Mouse (Mus musculus): Measurements from ENCODE around the gene Gm20388. TPM values are rescaled to one million over a fixed set of nuclear protein-coding genes. Genes with fewer than 3 reads are reported as not detected.

Gene Gm20388
- total RNA-seq, 1 experiment: 27.0 TPM

- Histone ChIP-seq H3K27ac (ENCODE audit: insufficient read depth, low read depth, low read length, poor library complexity, severe bottlenecking) (no peak overlapping the region), H3K9ac (ENCODE audit: insufficient read depth, low read depth, low read length, poor library complexity, severe bottlenecking) (no peak overlapping the region), H3K4me1 (ENCODE audit: control insufficient read depth in 2 of 2, insufficient read depth in 2 of 2, low read length in 2 of 2, poor library complexity in 1 of 2) (peaks cover 4 to 13% of the 10 kb centered on the region in 2 experiments; a peak in 2 of 4 replicates), H3K4me3 (ENCODE audit: insufficient read depth in 1 of 2, low read depth in 1 of 2, low read length in 2 of 2, poor library complexity in 1 of 2, severe bottlenecking in 1 of 2) (no peak overlapping the region; a peak in 1 of 4 replicates), H3K9me3 (ENCODE audit: control insufficient read depth, insufficient read depth, low read depth, low read length) (no peaks in the 10 kb centered on the region), H3K36me3 (ENCODE audit: control insufficient read depth, insufficient read depth, low read length, poor library complexity, severe bottlenecking) (no peaks in the 10 kb centered on the region)
- DNase-seq (ENCODE audit: low read depth, low spot score): no peak
- in situ Hi-C loops (cut with MboI; ENCODE audit: low sequenced_read_pairs in 2 of 2, unreplicated experiment in 2 of 2): no loop called here
- TF ChIP-seq ZNF384 (IDR thresholded peaks at IDR 0.05; ENCODE audit: low read depth, low read length) (no peak), MAFK (IDR thresholded peaks at IDR 0.05; ENCODE audit: insufficient read depth, low read depth, low read length) (no peak), HCFC1 (IDR thresholded peaks at IDR 0.05; ENCODE audit: borderline replicate concordance, insufficient read depth, low read length) (no peak), ZC3H11A (IDR thresholded peaks at IDR 0.05; ENCODE audit: borderline replicate concordance, low read depth, low read length) (no peak), CHD2 (IDR thresholded peaks at IDR 0.05; ENCODE audit: low read depth, low read length) (no peak)
These were observed 2207.9 kb downstream of the Gm20388 start for GRCm38 (mm10) chr8:122118536-122118935.

- Histone ChIP-seq H3K4me3 (ENCODE audit: insufficient read depth in 1 of 2, low read depth in 1 of 2, low read length in 2 of 2, poor library complexity in 1 of 2, severe bottlenecking in 1 of 2) (no peak overlapping the region), H3K9ac (ENCODE audit: insufficient read depth, low read depth, low read length, poor library complexity, severe bottlenecking) (no peak overlapping the region), H3K4me1 (ENCODE audit: control insufficient read depth in 2 of 2, insufficient read depth in 2 of 2, low read length in 2 of 2, poor library complexity in 1 of 2) (no peaks in the 10 kb centered on the region), H3K27ac (ENCODE audit: insufficient read depth, low read depth, low read length, poor library complexity, severe bottlenecking) (no peak overlapping the region), H3K36me3 (ENCODE audit: control insufficient read depth, insufficient read depth, low read length, poor library complexity, severe bottlenecking) (no peaks in the 10 kb centered on the region), H3K9me3 (ENCODE audit: control insufficient read depth, insufficient read depth, low read depth, low read length) (no peaks in the 10 kb centered on the region)
- no peak for TF ChIP-seq ZNF384 (IDR thresholded peaks at IDR 0.05; ENCODE audit: low read depth, low read length)
- 0 out of 2 replicates have a peak, but pooled peaks have one; percentile 22 for TF ChIP-seq HCFC1 (IDR thresholded peaks at IDR 0.05; ENCODE audit: borderline replicate concordance, insufficient read depth, low read length)
- peak; percentile 81 for TF ChIP-seq ZC3H11A (IDR thresholded peaks at IDR 0.05; ENCODE audit: borderline replicate concordance, low read depth, low read length)
- in situ Hi-C loops (cut with MboI; ENCODE audit: low sequenced_read_pairs in 2 of 2, unreplicated experiment in 2 of 2): no loop called here
- peak; percentile 47 for DNase-seq (ENCODE audit: low read depth, low spot score)
These were observed 2213.7 kb downstream of the Gm20388 start for GRCm38 (mm10) chr8:122124326-122124725.

DNA sequence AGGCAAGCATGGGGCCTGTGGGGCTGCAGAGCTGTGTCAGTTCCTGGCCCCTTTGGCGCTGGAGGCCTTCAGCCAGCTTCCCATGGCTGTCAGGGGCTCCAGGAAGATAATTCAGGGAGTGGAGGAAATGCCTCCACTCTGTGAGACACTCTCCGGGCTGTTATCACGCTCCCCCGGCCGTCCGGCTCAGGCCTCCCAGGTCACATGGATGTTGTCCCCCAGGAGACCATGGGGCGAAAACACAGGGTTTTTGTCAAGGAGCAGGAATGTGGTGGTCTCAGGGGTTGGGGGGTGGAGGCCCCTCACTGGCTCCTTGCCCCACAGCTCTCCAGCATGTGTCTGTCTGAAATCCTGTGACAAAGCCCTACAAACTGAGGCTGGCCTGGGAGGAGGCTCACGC, 2216.0 kb downstream of the Gm20388 start:
- no peaks in the 10 kb centered on the region for H3K4me1 ChIP-seq (ENCODE audit: control insufficient read depth in 2 of 2, insufficient read depth in 2 of 2, low read length in 2 of 2, poor library complexity in 1 of 2)
- no peak overlapping the region for H3K4me3 ChIP-seq (ENCODE audit: insufficient read depth in 1 of 2, low read depth in 1 of 2, low read length in 2 of 2, poor library complexity in 1 of 2, severe bottlenecking in 1 of 2)
- H3K9me3 ChIP-seq (ENCODE audit: control insufficient read depth, insufficient read depth, low read depth, low read length): no peaks in the 10 kb centered on the region
- H3K36me3 ChIP-seq (ENCODE audit: control insufficient read depth, insufficient read depth, low read length, poor library complexity, severe bottlenecking): no peaks in the 10 kb centered on the region
- DNase-seq (ENCODE audit: low read depth, low spot score): no peak
- H3K9ac ChIP-seq (ENCODE audit: insufficient read depth, low read depth, low read length, poor library complexity, severe bottlenecking): no peak overlapping the region
- TF ChIP-seq ZNF384 (IDR thresholded peaks at IDR 0.05; ENCODE audit: low read depth, low read length) (no peak), CHD2 (IDR thresholded peaks at IDR 0.05; ENCODE audit: low read depth, low read length) (no peak), ZC3H11A (IDR thresholded peaks at IDR 0.05; ENCODE audit: borderline replicate concordance, low read depth, low read length) (no peak), MAFK (IDR thresholded peaks at IDR 0.05; ENCODE audit: insufficient read depth, low read depth, low read length) (no peak), HCFC1 (IDR thresholded peaks at IDR 0.05; ENCODE audit: borderline replicate concordance, insufficient read depth, low read length) (no peak)
- in situ Hi-C loops (cut with MboI; ENCODE audit: low sequenced_read_pairs in 2 of 2, unreplicated experiment in 2 of 2): no loop called here
- H3K27ac ChIP-seq (ENCODE audit: insufficient read depth, low read depth, low read length, poor library complexity, severe bottlenecking): no peak overlapping the region

DNA sequence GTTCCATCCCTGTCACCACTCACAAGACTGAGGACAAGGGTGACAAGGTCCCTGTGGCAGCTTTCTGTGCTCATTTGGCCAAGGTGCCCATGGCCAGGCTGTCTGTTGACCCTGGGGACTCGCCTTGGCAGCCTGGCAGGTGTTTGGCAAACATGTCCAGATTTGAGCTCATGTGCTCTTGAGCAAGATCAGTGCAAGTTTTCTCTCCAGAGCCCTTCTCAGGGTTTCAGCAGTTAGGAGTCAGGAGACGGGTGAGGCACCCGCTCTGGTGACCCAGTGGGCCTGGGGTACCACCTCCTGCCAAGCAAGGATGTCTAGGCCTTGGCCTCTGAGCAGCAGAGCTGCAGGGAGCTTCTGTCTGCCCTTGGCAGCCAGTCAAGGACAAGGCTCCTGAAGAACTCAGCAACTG, 2223.5 kb downstream of the Gm20388 start:
- in situ Hi-C loops (cut with MboI; ENCODE audit: low sequenced_read_pairs in 2 of 2, unreplicated experiment in 2 of 2): no loop called here
- DNase-seq (ENCODE audit: low read depth, low spot score): no peak
- no peak overlapping the region for H3K4me3 ChIP-seq (ENCODE audit: insufficient read depth in 1 of 2, low read depth in 1 of 2, low read length in 2 of 2, poor library complexity in 1 of 2, severe bottlenecking in 1 of 2)
- no peak overlapping the region for H3K9ac ChIP-seq (ENCODE audit: insufficient read depth, low read depth, low read length, poor library complexity, severe bottlenecking)
- no peak overlapping the region for H3K27ac ChIP-seq (ENCODE audit: insufficient read depth, low read depth, low read length, poor library complexity, severe bottlenecking)
- TF ChIP-seq HCFC1 (IDR thresholded peaks at IDR 0.05; ENCODE audit: borderline replicate concordance, insufficient read depth, low read length): no peak
- TF ChIP-seq ZC3H11A (IDR thresholded peaks at IDR 0.05; ENCODE audit: borderline replicate concordance, low read depth, low read length): no peak
- TF ChIP-seq ZNF384 (IDR thresholded peaks at IDR 0.05; ENCODE audit: low read depth, low read length): no peak
- TF ChIP-seq MAFK (IDR thresholded peaks at IDR 0.05; ENCODE audit: insufficient read depth, low read depth, low read length): no peak
- no peak for TF ChIP-seq CHD2 (IDR thresholded peaks at IDR 0.05; ENCODE audit: low read depth, low read length)
- H3K9me3 ChIP-seq (ENCODE audit: control insufficient read depth, insufficient read depth, low read depth, low read length): no peaks in the 10 kb centered on the region
- H3K36me3 ChIP-seq (ENCODE audit: control insufficient read depth, insufficient read depth, low read length, poor library complexity, severe bottlenecking): no peaks in the 10 kb centered on the region
- no peaks in the 10 kb centered on the region for H3K4me1 ChIP-seq (ENCODE audit: control insufficient read depth in 2 of 2, insufficient read depth in 2 of 2, low read length in 2 of 2, poor library complexity in 1 of 2)

GRCm38 (mm10) chr8:122135494-122135893, 2224.9 kb downstream of the Gm20388 start:
- Histone ChIP-seq H3K9ac (ENCODE audit: insufficient read depth, low read depth, low read length, poor library complexity, severe bottlenecking) (no peak overlapping the region), H3K4me3 (ENCODE audit: insufficient read depth in 1 of 2, low read depth in 1 of 2, low read length in 2 of 2, poor library complexity in 1 of 2, severe bottlenecking in 1 of 2) (no peak overlapping the region), H3K36me3 (ENCODE audit: control insufficient read depth, insufficient read depth, low read length, poor library complexity, severe bottlenecking) (no peaks in the 10 kb centered on the region), H3K4me1 (ENCODE audit: control insufficient read depth in 2 of 2, insufficient read depth in 2 of 2, low read length in 2 of 2, poor library complexity in 1 of 2) (no peaks in the 10 kb centered on the region), H3K27ac (ENCODE audit: insufficient read depth, low read depth, low read length, poor library complexity, severe bottlenecking) (no peak overlapping the region), H3K9me3 (ENCODE audit: control insufficient read depth, insufficient read depth, low read depth, low read length) (no peaks in the 10 kb centered on the region)
- TF ChIP-seq MAFK (IDR thresholded peaks at IDR 0.05; ENCODE audit: insufficient read depth, low read depth, low read length): no peak
- TF ChIP-seq HCFC1 (IDR thresholded peaks at IDR 0.05; ENCODE audit: borderline replicate concordance, insufficient read depth, low read length): no peak
- no peak for TF ChIP-seq ZNF384 (IDR thresholded peaks at IDR 0.05; ENCODE audit: low read depth, low read length)
- no peak for TF ChIP-seq CHD2 (IDR thresholded peaks at IDR 0.05; ENCODE audit: low read depth, low read length)
- TF ChIP-seq ZC3H11A (IDR thresholded peaks at IDR 0.05; ENCODE audit: borderline replicate concordance, low read depth, low read length): no peak
- DNase-seq (ENCODE audit: low read depth, low spot score): no peak
- in situ Hi-C loops (cut with MboI; ENCODE audit: low sequenced_read_pairs in 2 of 2, unreplicated experiment in 2 of 2): no loop called here
